Mouse (Mus musculus) embryonic fibroblast, embryonic 13.5 days (primary cell): ENCODE measurements around the gene Cyp2g1.

Experiments
- CTCF ChIP-seq: IDR thresholded peaks from 2 replicates; pipeline ENCODE4 v1.5.1; 2011; ENCODE audit warnings: mild to moderate bottlenecking, control low read depth, low read length, moderate library complexity, borderline replicate concordance; ENCODE audit not compliant: insufficient read depth
- POLR2A ChIP-seq: IDR thresholded peaks from 2 replicates; pipeline ENCODE4 v1.6.1; 2011; ENCODE audit warnings: low read depth, mild to moderate bottlenecking, control low read depth, low read length, moderate library complexity

DNA sequence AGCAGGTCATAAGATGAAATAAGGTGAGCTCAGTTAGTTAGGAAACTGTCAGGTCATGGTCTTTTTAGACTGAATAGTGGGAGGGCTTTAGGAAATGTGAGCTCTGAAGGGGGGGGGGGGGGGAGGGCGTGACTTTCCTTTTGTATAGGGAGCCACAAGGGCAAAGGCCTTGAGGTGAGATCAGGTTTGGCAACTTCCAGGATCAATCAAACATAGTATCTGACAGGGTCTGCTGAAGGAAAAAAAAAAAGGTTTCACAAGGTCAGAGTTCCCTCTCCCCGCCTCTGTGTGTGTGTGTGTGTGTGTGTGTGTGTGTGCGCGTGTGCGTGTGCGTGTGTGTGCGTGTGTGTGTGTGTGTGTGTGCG lies 26.9 kb upstream of the Cyp2g1 start:
- no peak for TF ChIP-seq POLR2A
- TF ChIP-seq CTCF = no peak
